Mouse (Mus musculus) mouse embryonic stem cell (cell line): ENCODE measurements around the gene Skida1.
"Not testable (repeated sequence)": the region's sequence is repeated elsewhere in the genome, so short reads cannot be mapped to it uniquely, and the experiment has no call there.

Source experiments
- in situ Hi-C, 2 experiments: fragments of 300-500 bp; cut with MboI; formaldehyde crosslinking; loops; 1 replicate in 1 of 2; 3 replicates in 1 of 2; pipeline ENCODE4 v1.14.3; 2019 to 2020; ENCODE audit warnings: low sequenced_read_pairs in 2 of 2, low pct_unique_long_range_greater_than_20kb in 1 of 2, mixed read lengths in 1 of 2; ENCODE audit not compliant: unreplicated experiment in 1 of 2

The Skida1 gene

GRCm38 (mm10) chr2:18048453-18049075, at the start of gene Skida1:
Gene Skida1 (minus strand): TSS chr2:18049051.
- in situ Hi-C loops: no loop called here

- in situ Hi-C loops: no loop called here
These were observed 47.0 kb upstream of the Skida1 start for GRCm38 (mm10) chr2:18095804-18096203.

GRCm38 (mm10) chr2:18094319-18094718, 45.5 kb upstream of the Skida1 start:
- in situ Hi-C loops: no loop called here

- in situ Hi-C loops: no loop called here
These were observed 45.0 kb upstream of the Skida1 start for GRCm38 (mm10) chr2:18093858-18094257.

GRCm38 (mm10) chr2:18087695-18088094, 38.8 kb upstream of the Skida1 start:
- in situ Hi-C loops: not testable (repeated sequence)

GRCm38 (mm10) chr2:18080182-18080860, 31.5 kb upstream of the Skida1 start:
- in situ Hi-C loops: no loop called here

- in situ Hi-C loops: no loop called here
These were observed 23.1 kb upstream of the Skida1 start for GRCm38 (mm10) chr2:18071947-18072346.

- in situ Hi-C loops: no loop called here
These were observed 19.4 kb upstream of the Skida1 start for GRCm38 (mm10) chr2:18068071-18068796.

- in situ Hi-C loops: no loop called here
These were observed 17.6 kb upstream of the Skida1 start for GRCm38 (mm10) chr2:18066436-18066835.

GRCm38 (mm10) chr2:18065708-18066030, 16.8 kb upstream of the Skida1 start:
- in situ Hi-C loops: no loop called here

- in situ Hi-C loops: no loop called here
These were observed 16.3 kb upstream of the Skida1 start for GRCm38 (mm10) chr2:18064941-18065707.

GRCm38 (mm10) chr2:18064356-18064858, 15.6 kb upstream of the Skida1 start:
- in situ Hi-C loops: no loop called here

- in situ Hi-C loops: no loop called here
These were observed 15.0 kb upstream of the Skida1 start for GRCm38 (mm10) chr2:18063763-18064251.

GRCm38 (mm10) chr2:18060396-18060795, 11.5 kb upstream of the Skida1 start:
- in situ Hi-C loops: no loop called here

GRCm38 (mm10) chr2:18059891-18060290, 11.0 kb upstream of the Skida1 start:
- in situ Hi-C loops: no loop called here

GRCm38 (mm10) chr2:18059063-18059462, 10.2 kb upstream of the Skida1 start:
- in situ Hi-C loops: no loop called here

GRCm38 (mm10) chr2:18058146-18058708, 9.4 kb upstream of the Skida1 start:
- in situ Hi-C loops: no loop called here

GRCm38 (mm10) chr2:18057336-18058145, 8.7 kb upstream of the Skida1 start:
- in situ Hi-C loops: no loop called here
